Mouse (Mus musculus) heart, embryonic 12.5 days (tissue): Measurements from ENCODE around the gene Pex11a. TPM values are rescaled to one million over a fixed set of nuclear protein-coding genes. Genes with fewer than 3 reads are reported as not detected.

Source experiments
- ATAC-seq: fragments of 200-750 bp; cut with Nextera tagmentation; 2 replicates; pipeline ENCODE4 v1.8.0; 2017; ENCODE audit warnings: moderate TSS enrichment, moderate library complexity; ENCODE audit not compliant: insufficient number of reproducible peaks, low FRiP score
- H3K27ac ChIP-seq: fragments of 300-500 bp; sonication (generic); 2 replicates; pipeline ENCODE4 v1.5.1; 2016; ENCODE audit warnings: mild to moderate bottlenecking, moderate library complexity; ENCODE audit not compliant: poor library complexity, severe bottlenecking
- H3K27me3 ChIP-seq: fragments of 300-500 bp; sonication (generic); replicated peaks from 2 replicates; pipeline ENCODE4 v1.6.1; 2016; ENCODE audit warnings: mild to moderate bottlenecking, moderate library complexity
- H3K36me3 ChIP-seq: fragments of 300-500 bp; sonication (generic); 2 replicates; pipeline ENCODE4 v1.6.1; 2016; ENCODE audit warnings: mild to moderate bottlenecking, moderate library complexity
- H3K4me1 ChIP-seq: fragments of 300-500 bp; sonication (generic); replicated peaks from 2 replicates; pipeline ENCODE4 v1.6.1; 2016; ENCODE audit warnings: mild to moderate bottlenecking
- H3K4me2 ChIP-seq: fragments of 300-500 bp; sonication (generic); 2 replicates; pipeline ENCODE4 v1.6.1; 2016; ENCODE audit warnings: mild to moderate bottlenecking, moderate library complexity
- H3K4me3 ChIP-seq: fragments of 300-500 bp; sonication (generic); 2 replicates; pipeline ENCODE4 v1.5.1; 2016; ENCODE audit warnings: mild to moderate bottlenecking
- H3K9ac ChIP-seq: fragments of 300-500 bp; sonication (generic); 2 replicates; pipeline ENCODE4 v1.6.1; 2016; ENCODE audit warnings: mild to moderate bottlenecking, moderate library complexity
- H3K9me3 ChIP-seq: fragments of 300-500 bp; sonication (generic); replicated peaks from 2 replicates; pipeline ENCODE4 v1.6.1; 2016; ENCODE audit warnings: mild to moderate bottlenecking, moderate library complexity
- WGBS: fragments of 180-500 bp; shearing (Covaris S2); methylation state at CpG from one replicate; pipeline ENCODE4 v1.1.7; 2016; 5-methylcytosine and 5-hydroxymethylcytosine counted together
- polyA plus RNA-seq: library from polyadenylated mRNA; unstranded; fragments of >200 nt; fragmentation: Nextera tagmentation; extraction: Ambion mirVana; gene quantifications from 2 replicates; pipeline ENCODE4 v1.2.1, GENCODE M21; 2016

The Pex11a gene
- polyA plus RNA-seq, 1 experiment from 2014 or later: 7.7 TPM

DNA sequence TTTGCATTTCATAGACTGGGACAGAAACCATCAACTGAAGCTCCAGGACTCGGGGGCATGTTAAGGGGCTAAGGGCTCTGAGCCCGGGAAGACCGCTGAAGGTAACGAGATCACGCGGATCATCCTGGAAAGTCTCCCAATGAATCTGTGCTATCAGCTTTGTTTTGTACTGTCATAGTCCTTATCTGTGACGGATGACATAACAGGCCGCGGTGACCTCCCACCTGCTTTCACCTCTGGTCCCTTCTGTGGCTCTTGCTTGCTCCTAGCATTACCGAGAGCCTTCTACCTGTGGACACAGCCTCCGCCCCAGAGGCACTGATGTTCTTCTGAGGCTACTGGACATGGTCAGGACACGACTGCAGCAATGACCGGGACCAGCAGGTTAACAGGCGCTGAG lies 6.4 kb downstream of the Pex11a start:
- Histone ChIP-seq H3K9ac (no peak overlapping the region), H3K27me3 (peaks cover 11% of the 10 kb centered on the region), H3K27ac (no peak overlapping the region), H3K4me2 (no peak overlapping the region), H3K36me3 (peaks cover 12% of the 10 kb centered on the region; the same call in 1 of the 2 replicates), H3K4me3 (no peak overlapping the region), H3K4me1 (no peaks in the 10 kb centered on the region), H3K9me3 (no peaks in the 10 kb centered on the region)
- WGBS: 85% methylated on average over 14 of the region's 14 CpGs
- ATAC-seq: no peak

DNA sequence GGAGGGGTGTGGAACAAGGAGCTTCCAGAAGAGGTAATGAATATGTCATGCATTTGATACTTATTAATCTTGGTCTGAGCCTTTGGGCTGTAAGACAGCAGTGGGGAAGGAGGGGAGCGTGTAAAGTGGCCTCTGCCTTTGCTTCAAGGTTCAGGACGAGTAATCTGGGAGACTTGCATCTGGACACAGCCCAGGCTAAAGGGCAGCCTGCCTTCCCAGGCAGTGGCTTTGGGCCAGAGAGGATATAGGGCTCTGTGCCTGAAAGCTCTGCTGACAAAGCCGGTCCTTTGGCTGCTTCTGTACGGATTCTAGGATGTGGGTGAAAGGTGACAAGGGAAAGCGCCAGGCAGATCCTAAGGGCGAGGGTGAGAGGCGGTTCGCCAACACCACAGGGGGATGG lies 8.4 kb downstream of the Pex11a start:
- Histone ChIP-seq H3K9ac (no peak overlapping the region), H3K4me1 (no peaks in the 10 kb centered on the region), H3K27ac (no peak overlapping the region), H3K36me3 (peaks cover 11% of the 10 kb centered on the region; the same call in 1 of the 2 replicates), H3K27me3 (peaks cover 25% of the 10 kb centered on the region), H3K4me3 (no peak overlapping the region), H3K9me3 (no peaks in the 10 kb centered on the region), H3K4me2 (no peak overlapping the region)
- WGBS: 75% methylated on average over 8 of the region's 8 CpGs
- ATAC-seq: no peak

DNA sequence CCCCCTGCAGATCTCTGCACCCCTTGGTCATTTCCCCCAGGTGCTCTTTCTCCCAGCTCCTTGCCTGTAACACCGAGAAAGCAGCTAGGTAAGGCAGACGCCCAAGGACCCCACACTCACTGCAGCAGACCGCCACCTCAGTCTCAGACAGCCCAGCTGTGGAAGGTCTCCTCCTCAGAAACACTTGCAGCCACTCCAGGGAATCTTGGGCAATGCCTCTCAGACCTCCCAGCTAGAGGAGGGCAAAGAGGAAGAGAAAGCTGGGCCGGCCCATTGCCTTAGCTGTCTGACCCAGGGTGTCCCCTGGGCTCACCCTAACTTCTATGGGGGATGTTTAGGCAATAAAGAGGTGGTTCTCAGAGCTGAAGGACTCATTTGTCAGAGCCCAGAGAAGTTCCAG lies 10.3 kb downstream of the Pex11a start, which contains the start of gene Plin1:
TSS of gene Plin1 (minus strand) at position 282 of the 400 bp plus-strand sequence.
- no peak for ATAC-seq
- Histone ChIP-seq H3K27me3 (peaks cover 32% of the 10 kb centered on the region), H3K4me1 (no peaks in the 10 kb centered on the region), H3K4me3 (no peak within 1 kb of the TSS), H3K9me3 (no peaks in the 10 kb centered on the region), H3K9ac (no peak within 1 kb of the TSS), H3K4me2 (no peak within 1 kb of the TSS), H3K27ac (no peak within 1 kb of the TSS), H3K36me3 (peaks cover 6% of the 10 kb centered on the region; the same call in 1 of the 2 replicates)
- 60% methylated on average over 4 of the region's 4 CpGs for WGBS

DNA sequence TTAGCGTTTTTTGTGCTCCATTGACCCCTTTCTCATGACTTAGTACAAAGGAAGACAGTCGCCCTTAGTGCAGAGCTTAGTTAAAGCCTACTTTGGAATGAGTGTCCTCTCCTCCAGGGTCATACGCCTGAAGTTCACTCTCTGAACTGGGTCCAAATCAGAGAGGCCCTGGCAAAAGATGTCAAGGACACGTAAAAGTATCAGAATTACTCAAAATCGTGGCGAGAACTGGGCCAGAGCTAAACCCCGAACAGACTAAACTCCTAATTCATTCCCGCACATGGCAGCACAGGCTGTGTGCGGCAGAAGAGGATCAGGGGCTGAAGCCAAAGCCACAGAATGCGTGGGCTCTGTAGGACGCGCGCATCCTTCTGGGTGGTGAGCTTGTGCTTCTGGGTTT lies 11.5 kb downstream of the Pex11a start:
- Histone ChIP-seq H3K9ac (no peak overlapping the region), H3K9me3 (no peaks in the 10 kb centered on the region), H3K4me2 (no peak overlapping the region), H3K27ac (no peak overlapping the region), H3K27me3 (peaks cover 32% of the 10 kb centered on the region), H3K36me3 (peaks cover under 1% of the 10 kb centered on the region; the same call in 1 of the 2 replicates), H3K4me3 (no peak overlapping the region), H3K4me1 (no peaks in the 10 kb centered on the region)
- ATAC-seq: no peak
- 74% methylated on average over 13 of the region's 13 CpGs for WGBS

DNA sequence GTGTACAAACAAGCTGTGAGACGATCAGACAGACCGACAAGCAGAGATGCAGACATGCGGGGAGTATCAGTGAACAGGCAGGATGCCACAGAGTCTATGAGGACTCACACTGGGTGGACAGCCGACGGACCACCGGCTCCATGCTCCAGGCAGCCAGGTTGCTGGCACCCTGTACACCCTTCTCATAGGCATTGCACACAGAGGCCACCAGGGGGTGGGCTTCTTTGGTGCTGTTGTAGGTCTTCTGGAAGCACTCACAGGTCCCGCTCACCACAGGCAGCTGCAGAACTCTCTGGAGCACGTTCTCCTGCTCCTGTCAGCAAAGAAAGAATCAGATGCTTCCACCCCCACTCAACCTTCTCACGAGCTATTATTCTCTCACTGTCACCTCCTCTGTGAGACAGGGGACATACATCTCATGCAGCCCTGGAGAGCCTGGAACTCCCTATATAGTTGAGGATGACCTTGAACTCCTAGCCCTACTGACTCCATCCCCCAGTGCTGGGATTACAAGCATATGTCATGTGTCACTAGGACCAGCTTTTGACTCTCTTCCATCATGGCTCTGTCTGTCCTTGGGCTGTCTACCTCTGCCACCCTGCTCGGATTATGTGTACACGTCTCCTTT lies 13.1 kb downstream of the Pex11a start:
- WGBS: 56% methylated on average over 11 of the region's 11 CpGs
- H3K4me1 ChIP-seq: no peaks in the 10 kb centered on the region

DNA sequence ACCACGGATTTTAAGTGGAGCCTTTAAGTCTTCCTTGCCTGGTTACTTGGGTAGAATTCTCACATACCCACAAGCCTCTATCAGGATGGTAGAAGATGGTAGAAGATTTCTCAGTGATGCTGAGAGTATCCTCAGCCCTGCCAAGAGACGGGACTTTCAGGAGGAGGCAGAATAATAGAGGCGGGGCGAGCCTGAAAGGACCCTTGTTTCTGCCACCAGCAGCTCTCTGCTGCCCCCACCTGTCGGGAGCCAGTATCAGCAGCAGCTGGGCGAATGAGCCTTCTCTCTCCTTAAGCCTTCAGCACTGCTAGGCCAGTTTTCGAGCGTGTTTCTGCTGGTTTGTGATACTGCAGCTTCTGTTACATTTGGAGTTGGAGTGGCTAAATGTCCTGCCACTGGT lies 13.8 kb downstream of the Pex11a start:
- Histone ChIP-seq H3K4me2 (no peak overlapping the region), H3K9ac (no peak overlapping the region), H3K27ac (no peak overlapping the region), H3K9me3 (no peaks in the 10 kb centered on the region), H3K36me3 (no peaks in the 10 kb centered on the region), H3K4me3 (no peak overlapping the region), H3K27me3 (peaks cover 38% of the 10 kb centered on the region), H3K4me1 (no peaks in the 10 kb centered on the region)
- 8% methylated on average over 8 of the region's 8 CpGs for WGBS
- no peak for ATAC-seq

More for the DNA sequence above, 13.1 kb downstream of the Pex11a start:
- H3K9ac ChIP-seq: no peak overlapping the region
- no peak overlapping the region for H3K4me3 ChIP-seq
- H3K9me3 ChIP-seq: no peaks in the 10 kb centered on the region
- no peak overlapping the region for H3K4me2 ChIP-seq
- no peaks in the 10 kb centered on the region for H3K36me3 ChIP-seq
- no peak overlapping the region for H3K27ac ChIP-seq
- H3K27me3 ChIP-seq: peaks cover 38% of the 10 kb centered on the region
- no peak for ATAC-seq

DNA sequence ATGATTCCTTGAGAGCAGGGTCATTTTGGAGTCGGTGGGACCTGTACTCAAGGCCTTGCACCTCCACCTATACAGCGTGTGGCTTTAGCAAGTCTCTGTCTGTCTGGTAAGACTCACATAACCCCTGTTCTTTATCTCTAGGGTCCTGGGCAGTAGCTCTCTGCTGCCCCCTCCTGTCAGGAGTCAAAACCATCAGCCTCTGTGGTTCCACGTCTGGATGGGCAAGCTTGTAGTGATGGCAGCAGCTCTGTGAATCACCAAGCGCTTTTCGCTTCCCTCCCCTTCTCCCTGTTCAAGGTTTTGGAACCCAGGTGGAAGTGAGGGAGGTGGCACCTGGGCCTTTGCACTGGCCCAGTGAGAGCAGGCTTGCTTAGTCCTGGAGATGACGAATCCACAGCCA lies 14.7 kb downstream of the Pex11a start:
- no peaks in the 10 kb centered on the region for H3K4me1 ChIP-seq
- H3K4me2 ChIP-seq: no peak overlapping the region
- no peak overlapping the region for H3K4me3 ChIP-seq
- H3K27ac ChIP-seq: no peak overlapping the region
- peaks cover 45% of the 10 kb centered on the region for H3K27me3 ChIP-seq
- no peaks in the 10 kb centered on the region for H3K9me3 ChIP-seq
- ATAC-seq: no peak
- WGBS: 26% methylated on average over 6 of the region's 6 CpGs
- H3K36me3 ChIP-seq: no peaks in the 10 kb centered on the region
- H3K9ac ChIP-seq: no peak overlapping the region

DNA sequence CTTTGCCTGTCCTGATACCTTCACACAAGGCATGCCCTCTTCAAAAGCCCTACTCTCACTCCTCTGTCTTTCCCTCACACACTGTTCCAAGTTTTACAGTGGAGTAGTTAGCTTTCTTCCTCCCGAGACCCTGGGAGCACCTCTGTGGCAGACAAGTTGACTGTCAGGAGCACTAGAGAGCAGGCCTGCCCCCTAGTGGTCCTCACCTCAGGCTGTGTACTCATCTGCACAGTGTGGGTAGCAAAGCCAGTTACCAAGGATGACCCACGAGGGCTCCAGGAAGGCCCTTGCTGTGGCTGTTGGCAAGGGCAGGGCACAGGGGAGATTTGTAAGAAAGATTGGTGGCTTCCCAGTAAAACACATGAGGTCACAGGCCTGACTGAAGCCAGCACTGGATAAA lies 15.8 kb downstream of the Pex11a start:
- no peaks in the 10 kb centered on the region for H3K36me3 ChIP-seq
- WGBS: 12% methylated on average over 2 of the region's 2 CpGs
- H3K4me2 ChIP-seq: no peak overlapping the region
- peaks cover 48% of the 10 kb centered on the region for H3K27me3 ChIP-seq
- no peak overlapping the region for H3K27ac ChIP-seq
- 0 out of 2 replicates have a peak, but pooled peaks have one; percentile 57 for ATAC-seq
- no peak overlapping the region for H3K4me3 ChIP-seq
- no peaks in the 10 kb centered on the region for H3K9me3 ChIP-seq
- H3K4me1 ChIP-seq: 0 out of 2 replicates have a peak, but pooled peaks cover under 1% of the 10 kb centered on the region
- H3K9ac ChIP-seq: no peak overlapping the region

DNA sequence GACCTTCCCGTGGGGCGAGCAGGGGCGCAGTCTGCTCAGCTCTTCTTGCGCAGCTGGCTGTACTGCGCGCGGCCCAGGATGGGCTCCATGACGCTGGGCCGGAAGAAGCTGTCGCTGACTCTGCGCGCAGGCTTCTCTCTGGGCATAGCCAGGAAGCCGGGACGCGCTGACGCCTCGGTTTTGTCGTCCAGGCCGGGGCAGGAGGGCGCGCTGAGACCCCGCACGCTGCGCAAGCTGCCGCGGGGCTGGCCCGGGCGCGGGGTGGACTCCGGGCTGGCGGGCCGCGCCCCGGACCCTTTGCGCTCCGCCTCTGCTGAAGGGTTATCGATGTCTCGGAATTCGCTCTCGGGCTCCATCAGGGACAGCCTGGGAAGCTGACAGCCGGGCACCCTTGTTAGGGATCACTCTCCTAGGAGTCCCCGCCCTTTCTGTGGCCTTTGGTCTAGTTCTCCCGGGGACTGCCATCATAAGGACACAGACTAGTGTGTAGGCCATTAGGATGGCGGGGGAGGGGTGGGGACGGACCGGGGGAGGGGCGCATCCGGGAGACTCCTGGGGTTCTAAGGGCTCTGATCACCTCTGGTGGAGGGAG lies 21.4 kb downstream of the Pex11a start:
- no peaks in the 10 kb centered on the region for H3K9me3 ChIP-seq
- H3K4me3 ChIP-seq: peak overlapping the region; percentile 73
- H3K9ac ChIP-seq: peak overlapping the region; percentile 80
- ATAC-seq: peak; percentile 80
- peak overlapping the region; percentile 89 for H3K4me2 ChIP-seq
- H3K4me1 ChIP-seq: peaks cover 11% of the 10 kb centered on the region; the same call in 1 of the 2 replicates
- under 1% methylated on average over 48 of the region's 48 CpGs for WGBS
- H3K27ac ChIP-seq: no peak overlapping the region
- no peaks in the 10 kb centered on the region for H3K36me3 ChIP-seq
- peaks cover 25% of the 10 kb centered on the region for H3K27me3 ChIP-seq

DNA sequence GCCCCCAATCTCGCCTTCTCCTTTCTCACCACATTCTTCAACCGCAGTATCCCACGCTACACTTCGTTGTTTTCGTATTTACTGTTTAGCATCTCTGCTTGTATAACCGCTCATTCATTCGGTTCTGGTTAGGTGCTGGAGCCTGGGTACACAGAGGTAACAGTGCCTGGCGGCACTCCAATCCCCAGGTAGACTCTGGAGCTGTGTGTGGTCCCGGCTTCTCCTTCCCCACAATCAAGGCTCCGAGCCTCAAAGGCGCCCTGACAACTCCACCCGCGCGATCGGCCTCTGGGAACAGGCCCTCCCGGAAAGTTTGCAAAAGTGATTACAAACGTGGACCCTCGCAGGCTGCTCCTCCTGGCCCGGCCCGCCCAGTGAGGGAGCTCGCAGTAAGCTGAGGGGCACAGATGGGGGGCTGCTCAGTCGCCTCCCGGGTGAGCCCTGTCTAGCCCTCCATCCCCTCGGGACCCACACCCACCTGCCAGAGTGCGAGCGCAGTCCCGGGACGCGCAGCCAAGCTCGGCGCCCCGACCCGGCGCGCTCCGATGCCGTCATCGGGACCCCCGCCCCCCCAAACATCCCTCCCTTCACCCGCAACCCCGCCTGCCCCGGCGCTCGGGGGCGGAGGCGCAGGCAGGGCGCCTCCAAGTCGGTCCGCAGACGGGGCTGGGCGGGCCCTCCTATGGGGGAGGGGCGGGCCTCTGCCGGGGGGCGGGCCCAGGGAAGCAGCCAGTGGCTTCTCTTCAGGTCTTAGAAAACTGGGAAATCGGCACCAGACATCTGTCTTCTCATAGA lies 27.5 kb downstream of the Pex11a start, which contains the start of gene Kif7:
TSS of gene Kif7 (minus strand) at position 534 of the 795 bp plus-strand sequence.
- ATAC-seq: peak; percentile 91
- peaks cover 14% of the 10 kb centered on the region for H3K4me1 ChIP-seq
- H3K27ac ChIP-seq: no peak within 1 kb of the TSS
- WGBS: under 1% methylated on average over 53 of the region's 55 CpGs
- H3K36me3 ChIP-seq: no peaks in the 10 kb centered on the region
- peak within 1 kb of the TSS; percentile 80 for H3K4me3 ChIP-seq
- H3K9me3 ChIP-seq: no peaks in the 10 kb centered on the region
- H3K9ac ChIP-seq: peak within 1 kb of the TSS; percentile 85
- peak within 1 kb of the TSS; percentile 95 for H3K4me2 ChIP-seq
- peaks cover 21% of the 10 kb centered on the region for H3K27me3 ChIP-seq

DNA sequence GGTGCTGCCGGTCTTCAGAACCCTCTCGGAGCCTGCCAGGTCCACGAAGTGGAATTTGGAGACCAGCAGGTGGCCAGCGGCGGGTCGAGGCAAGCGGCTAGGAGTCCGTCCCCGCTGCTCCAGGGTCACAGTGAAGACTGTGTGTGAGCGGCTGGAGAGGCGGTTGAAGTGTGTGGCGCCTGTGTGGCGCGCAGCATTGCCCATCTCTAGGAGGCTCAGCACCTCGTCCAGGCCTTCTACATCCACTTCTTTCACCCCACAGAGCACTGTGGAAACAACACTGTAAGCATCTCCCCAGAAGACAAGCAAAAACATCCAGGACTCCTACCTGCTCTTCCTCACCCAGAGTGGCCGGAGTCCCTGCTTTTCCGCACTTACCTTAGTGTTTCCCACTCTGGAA lies 32.1 kb downstream of the Pex11a start:
- peak overlapping the region; percentile 47 for H3K4me3 ChIP-seq
- peak overlapping the region; percentile 79 for H3K4me2 ChIP-seq
- 0 out of 2 replicates have a peak overlapping the region, but pooled peaks have one; percentile 71 for H3K9ac ChIP-seq
- WGBS: 34% methylated on average over 17 of the region's 17 CpGs
- peaks cover 11% of the 10 kb centered on the region for H3K4me1 ChIP-seq
- ATAC-seq: no peak
- H3K36me3 ChIP-seq: peaks cover 5% of the 10 kb centered on the region
- no peaks in the 10 kb centered on the region for H3K9me3 ChIP-seq
- no peak overlapping the region for H3K27ac ChIP-seq
- H3K27me3 ChIP-seq: peaks cover 36% of the 10 kb centered on the region
